Mouse (Mus musculus): ENCODE measurements at regions not wholly inside any gene's neighbourhood (a gene's known extent, or its start where the extent isn't known, plus 50 kb on each side); places are given as distances from the start of the nearest gene placed in this dataset.

DNA sequence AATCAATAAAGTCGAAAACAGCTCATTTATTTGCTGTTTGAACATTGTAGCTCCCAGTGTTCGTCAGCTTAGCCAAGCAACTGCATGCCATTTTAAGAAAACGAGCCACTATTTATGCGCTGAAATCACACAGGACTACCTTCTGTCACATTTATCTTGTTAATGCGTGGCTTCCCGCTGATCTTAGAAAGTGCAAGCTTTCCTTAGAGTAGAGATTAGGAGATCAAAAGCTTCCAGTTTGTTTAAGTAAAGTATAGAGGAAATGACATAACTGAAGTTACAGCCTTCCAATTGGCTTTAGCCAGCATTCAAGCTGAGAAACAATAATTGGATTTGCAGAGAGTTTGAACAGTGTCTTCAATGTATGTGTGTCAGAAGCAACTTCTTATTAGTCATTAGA, 406.4 kb downstream of the Cbln4 start:
- no peak for TF ChIP-seq NRF1 (IDR thresholded peaks at IDR 0.05; ENCODE audit: insufficient read depth, low read depth, low read length, poor library complexity, severe bottlenecking)
- TF ChIP-seq CHD2 (IDR thresholded peaks at IDR 0.05; ENCODE audit: low read length), result no peak
- no peak for TF ChIP-seq SMC3 (IDR thresholded peaks at IDR 0.05; ENCODE audit: low read depth, low read length)
- TF ChIP-seq USF2 (IDR thresholded peaks at IDR 0.05; ENCODE audit: borderline replicate concordance in 1 of 2, insufficient read depth in 1 of 2, low read depth in 1 of 2, low read length in 2 of 2), result no peak
- TF ChIP-seq TCF12 (IDR thresholded peaks at IDR 0.05; ENCODE audit: low read depth, low read length), result no peak
- TF ChIP-seq USF1 (IDR thresholded peaks at IDR 0.05; ENCODE audit: low read depth, low read length), result no peak
- no peak for TF ChIP-seq KAT2A (conservative IDR thresholded peaks at IDR 0.05; ENCODE audit: low read depth, low read length)
- TF ChIP-seq GABPA (IDR thresholded peaks at IDR 0.05; ENCODE audit: low read depth, low read length), result no peak
- no peak for TF ChIP-seq UBTF (IDR thresholded peaks at IDR 0.05; ENCODE audit: borderline replicate concordance, insufficient read depth, low read depth, low read length)
- TF ChIP-seq ZMIZ1 (IDR thresholded peaks at IDR 0.05; ENCODE audit: low read depth, low read length), result no peak
- no peak for TF ChIP-seq RCOR1 (IDR thresholded peaks at IDR 0.05; ENCODE audit: low read depth, low read length)

DNA sequence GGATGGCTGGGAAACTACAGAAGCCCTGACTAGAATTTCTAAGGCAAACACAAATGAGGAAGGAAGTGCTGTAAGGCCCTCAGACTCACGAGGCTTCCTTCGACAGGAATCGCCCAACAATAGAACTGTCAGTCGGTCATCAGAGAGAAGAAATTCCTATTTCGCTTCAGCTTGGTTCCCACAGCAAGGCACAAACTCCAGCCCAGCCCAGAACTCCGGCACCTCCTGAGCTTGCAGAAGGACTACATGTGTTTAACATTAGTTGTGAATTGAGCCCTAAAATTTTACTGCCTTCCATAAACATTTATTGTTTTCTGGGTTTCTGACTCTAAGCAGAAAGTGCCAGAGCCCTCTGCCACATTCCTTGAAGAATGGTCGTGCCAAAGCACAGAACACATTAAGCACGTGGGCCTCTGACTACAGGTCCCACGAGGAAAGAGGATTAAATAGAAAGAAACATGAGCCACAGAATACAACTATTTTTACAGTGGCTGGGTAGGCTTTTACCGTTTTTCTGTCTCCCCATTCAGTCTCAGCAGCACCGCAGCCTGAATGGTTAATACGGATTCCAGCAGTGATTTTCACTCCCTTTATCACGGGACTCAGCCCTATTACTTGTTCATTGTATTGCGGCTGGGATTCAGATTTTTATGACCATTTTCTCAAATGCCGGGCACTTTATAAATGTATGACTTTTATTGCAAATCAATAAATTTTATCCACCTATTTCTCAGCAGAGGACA, 409.7 kb downstream of the Cbln4 start:
- Histone ChIP-seq H3K27me3 (ENCODE audit: control insufficient read depth in 1 of 2, insufficient read depth in 2 of 2, low read length in 2 of 2) (no peaks in the 10 kb centered on the region), H3K9ac (ENCODE audit: control insufficient read depth, low read depth, low read length, poor library complexity, severe bottlenecking) (no peak overlapping the region), H3K4me1 (ENCODE audit: control insufficient read depth in 1 of 2, insufficient read depth in 2 of 2, low read length in 2 of 2) (no peaks in the 10 kb centered on the region), H3K36me3 (ENCODE audit: control insufficient read depth in 1 of 2, insufficient read depth in 2 of 2, low read length in 2 of 2) (no peaks in the 10 kb centered on the region), H3K9me3 (replicated peaks; ENCODE audit: insufficient read depth, low read length) (no peaks in the 10 kb centered on the region), H3K27ac (ENCODE audit: control insufficient read depth, low read depth, low read length) (no peak overlapping the region), H3K4me3 (ENCODE audit: control insufficient read depth in 1 of 2, insufficient read depth in 1 of 2, low read depth in 2 of 2, low read length in 2 of 2) (no peak overlapping the region), H3K79me2 (ENCODE audit: control insufficient read depth, insufficient read depth, low read length, poor library complexity) (no peaks in the 10 kb centered on the region)
- TF ChIP-seq ELF1 (IDR thresholded peaks at IDR 0.05; ENCODE audit: low read depth, low read length), result no peak
- TF ChIP-seq CHD2 (IDR thresholded peaks at IDR 0.05; ENCODE audit: low read length), result no peak
- TF ChIP-seq JUND (IDR thresholded peaks at IDR 0.05; ENCODE audit: low read depth, low read length), result no peak
- no peak for TF ChIP-seq ZMIZ1 (IDR thresholded peaks at IDR 0.05; ENCODE audit: low read depth, low read length)
- no peak for DNase-seq (ENCODE audit: low read depth, low spot score)

More for the DNA sequence above, 406.4 kb downstream of the Cbln4 start:
- H3K9ac ChIP-seq (ENCODE audit: control insufficient read depth, low read depth, low read length, poor library complexity, severe bottlenecking), result no peak overlapping the region
- H3K27ac ChIP-seq (ENCODE audit: control insufficient read depth, low read depth, low read length), result no peak overlapping the region
- no peaks in the 10 kb centered on the region for H3K79me2 ChIP-seq (ENCODE audit: control insufficient read depth, insufficient read depth, low read length, poor library complexity)
- no peaks in the 10 kb centered on the region for H3K36me3 ChIP-seq (ENCODE audit: control insufficient read depth in 1 of 2, insufficient read depth in 2 of 2, low read length in 2 of 2)
- no peaks in the 10 kb centered on the region for H3K27me3 ChIP-seq (ENCODE audit: control insufficient read depth in 1 of 2, insufficient read depth in 2 of 2, low read length in 2 of 2)
- no peak overlapping the region for H3K4me3 ChIP-seq (ENCODE audit: control insufficient read depth in 1 of 2, insufficient read depth in 1 of 2, low read depth in 2 of 2, low read length in 2 of 2)
- no peaks in the 10 kb centered on the region for H3K9me3 ChIP-seq (replicated peaks; ENCODE audit: insufficient read depth, low read length)
- no peak for DNase-seq (ENCODE audit: low read depth, low spot score)
- H3K4me1 ChIP-seq (ENCODE audit: control insufficient read depth in 1 of 2, insufficient read depth in 2 of 2, low read length in 2 of 2), result no peaks in the 10 kb centered on the region

Measured in MEL (cell line).